Mouse (Mus musculus) heart, adult 9 months (tissue): ENCODE data around the gene Gbe1.

Experiments used
- DNase-seq, 2 experiments: peaks; one replicate each; pipeline ENCODE4 v3.0.0; 2022; ENCODE audit warnings: low spot score in 2 of 2

The Gbe1 gene

DNA sequence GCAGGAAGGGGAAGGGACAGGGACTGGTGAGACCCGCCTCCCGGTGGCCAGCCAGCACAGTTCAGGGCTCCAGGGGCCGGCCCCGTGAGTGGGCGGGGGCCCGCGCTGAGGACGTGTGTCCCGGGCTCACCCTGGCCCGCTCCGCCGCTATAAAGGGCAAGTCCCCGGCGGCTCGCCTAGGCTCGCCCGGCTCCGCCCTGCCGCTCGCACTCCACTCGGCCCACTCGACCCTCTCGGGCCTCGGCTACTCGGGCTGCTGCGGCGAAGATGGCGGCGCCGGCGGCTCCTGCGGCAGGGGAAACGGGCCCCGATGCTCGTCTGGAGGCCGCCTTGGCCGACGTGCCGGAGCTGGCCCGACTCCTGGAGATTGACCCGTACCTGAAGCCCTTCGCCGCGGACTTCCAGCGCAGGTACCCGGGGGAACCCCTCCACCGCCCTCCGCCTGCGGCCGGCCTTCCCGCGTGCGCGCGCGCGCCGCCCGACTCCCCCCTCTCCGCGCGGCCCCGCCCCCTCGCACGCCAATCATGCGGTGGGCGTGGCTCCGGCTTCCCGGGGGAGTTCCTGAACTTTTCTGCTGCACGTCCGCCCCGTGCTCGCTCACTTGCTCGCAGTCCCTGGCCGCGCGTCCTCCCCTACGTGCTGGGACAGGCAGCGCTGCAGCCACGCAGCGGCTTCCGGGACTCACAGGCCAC lies at the start of gene Gbe1:
Gene Gbe1, plus strand, starts transcription at position 64 of the 692 bp plus-strand sequence.
- DNase-seq, result peak; percentile 95 to 96

DNA sequence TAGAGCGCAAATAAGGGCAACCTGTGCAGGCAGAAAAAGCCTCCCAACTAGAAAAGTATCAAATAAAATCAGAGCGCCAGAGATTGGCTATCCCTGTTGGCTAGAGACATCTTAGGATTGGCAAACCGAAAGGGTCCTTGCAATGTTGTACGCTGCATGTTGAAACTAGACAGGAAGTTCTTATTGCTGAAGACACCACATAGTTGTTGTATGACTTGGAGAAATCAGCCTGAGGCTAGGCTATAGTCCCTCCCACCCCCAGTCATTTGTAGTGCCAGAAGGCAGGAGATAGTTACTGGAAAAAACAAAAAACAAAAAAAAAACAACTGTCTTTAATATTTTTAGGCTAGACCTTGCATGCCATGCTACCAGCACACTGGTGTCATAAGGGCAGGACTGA lies 3.1 kb upstream of the Gbe1 start:
- no peak for DNase-seq

DNA sequence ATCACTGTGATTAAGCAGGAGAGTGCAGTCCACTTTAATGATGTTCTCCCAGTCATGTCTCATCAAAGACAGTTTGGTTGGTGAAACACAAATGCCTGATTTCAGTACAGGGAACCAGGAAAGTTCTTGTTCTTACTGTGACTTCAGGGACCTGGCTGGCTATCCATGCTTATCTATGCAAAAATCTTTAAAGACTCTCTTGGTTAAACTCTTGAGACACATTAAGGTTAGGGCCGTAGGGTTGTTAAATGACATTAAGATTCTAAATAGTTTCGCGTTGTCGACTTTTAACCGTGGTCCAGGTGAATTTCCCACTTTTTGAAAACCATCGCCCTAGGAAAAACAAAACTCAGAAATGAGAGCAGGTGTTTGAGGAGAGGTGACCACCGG lies 258 bp upstream of the Gbe1 start:
- peak in 1 of 2 experiments; percentile 10 for DNase-seq

DNA sequence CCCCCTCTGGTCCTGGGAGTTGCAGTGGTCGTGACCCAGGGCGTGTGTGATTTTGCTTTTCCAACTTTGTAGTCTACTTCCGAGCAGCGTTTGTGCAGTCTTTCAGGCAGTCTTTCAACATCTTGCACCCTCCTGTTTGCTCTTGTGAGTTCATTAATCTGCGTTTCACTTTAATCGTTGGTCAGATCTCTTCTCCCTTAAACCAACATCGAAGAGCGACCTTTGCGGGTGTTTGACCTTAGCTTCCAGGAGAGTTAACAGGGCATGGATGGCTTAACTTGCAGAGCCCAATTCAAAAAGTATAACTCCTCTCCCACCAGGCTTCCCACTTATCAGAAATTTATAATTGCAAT lies 805 bp downstream of the Gbe1 start:
- no peak for DNase-seq

DNA sequence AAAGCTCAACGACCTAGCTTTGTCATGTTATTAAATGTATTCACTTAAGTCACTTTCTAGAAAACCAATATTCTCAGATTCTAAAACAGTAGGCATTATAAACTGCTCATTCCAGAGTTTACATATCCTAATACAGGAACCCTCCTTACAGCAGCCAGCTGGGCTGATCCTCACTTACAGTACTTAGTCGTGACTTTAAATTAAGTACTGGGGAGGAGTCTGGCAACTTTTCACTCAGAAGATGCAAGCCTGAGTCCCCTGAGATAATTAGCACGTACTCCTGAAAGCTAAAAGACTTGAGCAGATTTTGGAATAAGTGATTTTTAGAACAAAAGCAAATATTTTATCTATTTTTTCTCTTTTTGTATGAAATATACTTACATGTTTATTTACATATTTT lies 1.5 kb downstream of the Gbe1 start:
- no peak for DNase-seq

DNA sequence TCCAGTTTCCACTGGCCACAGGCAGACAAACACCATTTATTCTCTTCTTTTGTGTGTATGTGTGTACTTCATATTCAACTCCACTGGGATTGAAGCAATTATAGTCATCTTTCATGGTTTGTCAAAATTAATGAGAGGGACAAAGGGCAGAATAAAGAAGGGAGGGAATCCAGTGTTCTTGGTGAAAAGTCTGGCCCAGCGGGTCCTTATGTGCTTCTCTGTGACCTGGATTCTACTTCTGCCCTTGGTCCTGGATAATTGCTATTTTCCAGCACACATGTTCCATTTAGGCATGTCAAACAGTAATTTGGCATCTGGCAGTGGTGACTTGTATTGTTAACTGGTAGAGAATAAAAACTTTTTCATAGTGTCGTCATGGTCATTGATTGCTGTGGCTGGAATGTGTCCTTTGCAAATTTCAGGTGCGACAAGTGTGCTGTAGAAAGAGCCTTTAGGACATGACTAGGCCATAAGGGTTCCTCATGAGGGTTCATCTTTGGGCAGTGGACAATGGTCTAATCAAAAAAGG lies 2.2 kb downstream of the Gbe1 start:
- DNase-seq, result no peak

DNA sequence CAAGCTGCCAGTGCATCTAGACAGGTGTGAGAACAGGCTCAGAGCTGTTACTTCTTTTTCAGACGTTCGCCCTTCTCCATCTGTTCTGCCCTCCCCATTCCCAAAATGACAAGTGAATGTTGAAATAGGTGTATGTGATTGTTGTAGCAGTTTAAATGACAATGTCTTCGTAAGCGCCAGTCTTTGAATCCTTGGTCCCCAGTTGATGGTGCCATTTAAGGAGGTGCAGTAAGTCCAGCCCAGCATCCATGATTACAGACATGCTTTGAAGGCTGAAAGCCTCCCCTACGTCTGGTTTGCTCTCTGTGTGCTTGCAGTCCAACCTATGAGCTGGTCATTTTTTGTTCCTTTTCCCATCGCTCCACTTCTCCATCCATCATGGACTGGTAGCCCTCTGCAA lies 5.6 kb downstream of the Gbe1 start:
- no peak for DNase-seq

DNA sequence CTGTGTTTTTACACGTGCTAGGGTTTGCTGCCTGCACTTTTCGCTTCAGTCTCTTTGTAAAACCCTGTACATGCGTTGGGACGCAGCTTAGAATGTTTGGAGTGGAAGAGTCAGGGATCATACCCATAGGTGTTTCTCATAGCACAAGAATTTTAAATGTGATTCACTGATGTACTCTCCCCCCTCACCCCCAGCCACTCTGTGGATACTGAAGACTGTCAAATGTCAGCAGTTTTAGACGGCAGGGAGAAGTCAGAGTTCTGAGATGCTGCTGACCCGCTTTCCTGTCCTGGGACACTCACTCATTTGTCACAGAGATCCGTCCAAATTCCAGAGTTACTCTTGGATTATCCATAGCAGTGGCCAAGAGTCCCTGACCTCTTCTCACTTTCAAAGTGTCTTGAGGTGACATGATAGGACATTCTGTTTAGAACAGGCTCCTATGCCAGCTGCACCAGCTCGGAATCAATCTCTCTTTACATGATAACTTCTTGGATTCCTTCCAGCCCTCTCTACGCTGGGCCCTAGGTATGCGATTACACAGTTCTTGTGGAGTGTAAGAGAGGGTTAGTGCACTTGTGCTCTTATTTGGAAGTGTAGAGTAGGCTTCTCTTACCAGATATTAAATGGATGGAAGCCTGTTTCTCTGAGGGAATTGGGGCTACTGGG lies 7.0 kb downstream of the Gbe1 start:
- DNase-seq, result no peak

DNA sequence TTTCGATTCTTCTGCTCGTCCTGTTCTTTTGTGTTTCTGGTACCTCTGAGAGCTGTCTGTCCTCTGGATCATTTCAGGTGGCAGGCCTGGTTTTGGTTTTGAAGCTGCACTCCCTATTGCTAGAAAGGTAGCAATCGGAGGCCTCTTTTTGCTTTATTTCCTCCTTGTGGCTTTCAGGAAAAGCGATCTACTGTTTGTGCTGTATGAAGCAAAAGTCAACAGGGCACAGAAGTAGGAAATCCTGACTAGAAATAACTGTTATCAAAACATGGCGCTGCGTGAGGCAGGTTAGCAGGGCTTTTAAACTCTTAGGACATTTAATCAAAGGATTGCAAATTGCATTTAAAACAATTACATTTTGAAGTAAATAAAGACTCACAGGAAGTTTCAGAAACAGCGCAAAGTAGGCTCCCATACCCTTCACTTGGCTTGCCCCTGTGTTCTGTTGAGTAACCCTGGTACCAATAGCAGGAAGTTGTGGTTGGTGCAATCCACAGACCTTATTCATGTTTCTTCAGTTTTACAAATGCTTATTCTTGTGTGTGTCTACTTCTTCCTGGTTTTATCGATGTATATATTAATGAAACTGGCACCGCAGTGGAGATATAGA lies 12.7 kb downstream of the Gbe1 start:
- DNase-seq, result no peak

DNA sequence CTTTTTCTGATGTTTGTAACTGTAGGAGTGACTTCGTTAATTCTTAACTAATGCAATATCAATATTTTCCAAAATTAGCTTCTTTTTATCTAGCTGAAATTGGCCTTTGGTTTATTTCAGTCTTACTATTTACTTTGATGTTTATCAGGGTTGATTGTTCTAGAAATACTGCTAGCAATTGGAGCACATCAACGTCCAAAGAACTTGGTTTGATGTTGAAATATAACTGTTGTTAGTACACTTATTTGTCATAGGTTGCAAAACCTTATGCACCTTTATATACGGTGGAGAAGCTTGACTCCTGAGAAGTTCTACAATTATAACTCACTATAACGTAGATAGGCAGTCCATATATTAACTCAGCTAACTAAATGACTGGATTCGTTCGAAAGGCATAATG lies 14.8 kb downstream of the Gbe1 start:
- no peak for DNase-seq

DNA sequence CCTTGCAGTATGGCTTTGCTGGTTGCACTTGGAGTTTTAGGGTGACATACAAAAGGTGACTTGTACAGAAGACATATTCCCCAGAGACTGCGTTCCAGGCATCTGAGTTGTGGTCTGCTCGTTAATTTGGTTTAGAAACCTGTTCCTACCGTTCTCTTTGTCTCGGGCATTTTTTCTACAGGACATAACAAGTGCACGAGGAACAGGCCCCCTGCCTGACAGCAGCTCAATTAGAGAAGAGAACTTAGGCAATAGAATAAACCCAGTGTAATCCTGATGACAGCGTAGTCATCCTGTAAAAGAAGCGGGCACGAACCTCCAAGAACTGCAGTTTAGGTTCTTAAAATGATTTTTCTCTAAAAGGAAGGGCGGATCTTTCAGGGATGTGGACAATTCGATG lies 15.3 kb downstream of the Gbe1 start:
- no peak for DNase-seq

DNA sequence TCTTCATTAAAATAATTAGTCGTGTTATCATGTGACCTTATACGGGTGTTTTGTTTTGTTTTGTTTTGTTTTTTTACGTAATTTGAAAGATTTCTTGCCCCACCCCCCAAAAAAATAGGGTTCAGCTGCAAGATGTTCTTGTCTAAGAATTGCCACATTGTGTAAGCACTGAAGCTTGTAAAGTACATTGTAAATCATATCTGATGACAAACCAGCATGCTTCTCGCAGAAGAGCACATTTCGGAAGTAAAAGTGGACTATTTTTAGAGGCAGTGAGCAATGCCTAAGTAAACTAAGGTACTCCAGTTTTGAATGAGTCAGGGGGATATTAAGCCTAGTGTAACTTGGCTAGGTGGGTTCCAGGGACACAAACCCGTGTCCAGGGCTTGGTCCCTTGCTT lies 15.7 kb downstream of the Gbe1 start:
- DNase-seq, result no peak

DNA sequence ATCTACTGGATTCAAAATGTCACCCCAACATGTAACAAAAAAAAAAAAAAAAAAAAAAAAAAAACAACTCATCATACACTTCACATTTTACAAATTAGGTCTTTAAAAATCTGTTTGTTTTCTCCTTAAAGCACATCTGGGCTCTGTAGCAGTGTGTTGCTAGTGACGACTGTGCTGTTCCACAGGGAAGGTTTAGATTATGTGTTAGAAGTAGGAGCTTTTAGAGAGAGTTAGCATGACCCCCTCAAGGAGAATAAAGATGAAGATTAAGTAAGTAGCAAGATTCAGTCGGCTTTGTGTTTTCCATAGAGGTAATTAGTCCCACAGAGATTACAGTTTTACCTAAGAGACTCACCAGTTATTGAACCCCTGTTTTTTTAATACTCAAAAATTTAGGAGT lies 16.3 kb downstream of the Gbe1 start:
- DNase-seq, result no peak

DNA sequence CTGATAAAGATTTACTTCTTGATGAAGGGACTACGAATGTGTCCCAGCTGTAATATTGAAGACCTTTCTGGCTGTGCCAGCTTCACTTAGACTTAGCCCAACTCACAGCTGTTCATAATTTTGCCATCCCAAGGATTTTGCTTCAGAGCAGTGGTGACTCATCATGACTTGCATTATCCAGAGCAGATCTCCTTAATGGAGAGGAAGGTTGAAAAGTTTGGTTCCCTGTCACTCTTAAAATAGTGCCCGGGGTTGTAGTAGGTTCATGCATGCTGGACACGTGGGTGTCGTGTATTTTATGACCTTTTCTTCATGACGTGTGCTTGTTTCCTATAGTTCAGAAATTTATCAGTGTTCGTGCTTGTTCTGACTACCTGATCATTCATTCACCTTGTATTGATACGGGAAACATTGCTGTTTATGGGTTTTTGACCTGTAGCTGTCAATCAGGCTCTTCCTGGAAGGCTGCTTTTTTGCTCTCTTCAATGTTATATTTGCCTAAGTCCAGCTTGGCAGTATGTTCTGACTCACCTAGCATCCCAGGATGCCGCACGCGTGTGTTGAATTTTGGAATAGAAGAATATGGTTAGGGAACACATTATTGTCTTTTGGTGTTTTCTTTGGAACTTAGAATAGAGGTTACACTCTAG lies 17.0 kb downstream of the Gbe1 start:
- no peak for DNase-seq

DNA sequence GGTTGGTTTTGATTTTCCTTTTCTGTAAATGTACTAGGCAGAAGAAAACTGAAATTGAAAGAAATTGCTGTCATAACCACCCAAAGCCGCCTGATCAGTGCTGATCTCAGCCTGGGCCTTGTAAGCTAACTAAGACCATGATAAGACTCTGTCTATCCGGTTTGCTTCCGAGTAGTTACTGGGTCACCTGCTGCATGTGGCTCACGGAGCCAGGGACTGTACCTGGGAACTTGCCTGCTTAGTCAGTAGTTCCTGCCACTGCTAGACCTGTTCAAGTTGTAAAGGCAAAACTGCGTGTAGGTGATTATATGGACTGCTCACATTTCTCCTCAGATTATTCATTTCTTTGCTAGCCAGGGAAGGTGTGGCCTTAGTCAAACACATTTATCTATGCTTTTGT lies 21.1 kb downstream of the Gbe1 start:
- DNase-seq, result no peak

DNA sequence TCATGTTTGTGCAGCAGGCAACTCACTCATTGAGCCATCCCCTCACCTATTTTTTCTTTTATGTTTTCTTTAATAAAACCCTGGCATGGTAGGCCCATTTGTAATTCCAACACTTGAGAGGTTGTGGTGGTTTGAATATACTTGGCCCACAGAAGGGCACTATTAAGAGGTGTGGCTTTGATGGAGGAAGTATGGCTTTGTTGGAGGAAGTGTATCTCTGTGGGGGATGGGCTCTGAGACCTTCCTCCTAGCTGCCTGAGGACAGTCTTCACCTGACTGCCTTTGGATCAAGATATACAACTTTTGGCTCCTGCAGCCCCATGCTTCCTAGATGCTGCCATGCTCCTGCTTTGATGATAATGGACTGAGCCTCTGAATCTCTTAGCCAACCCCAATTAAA lies 21.7 kb downstream of the Gbe1 start:
- DNase-seq, result no peak

DNA sequence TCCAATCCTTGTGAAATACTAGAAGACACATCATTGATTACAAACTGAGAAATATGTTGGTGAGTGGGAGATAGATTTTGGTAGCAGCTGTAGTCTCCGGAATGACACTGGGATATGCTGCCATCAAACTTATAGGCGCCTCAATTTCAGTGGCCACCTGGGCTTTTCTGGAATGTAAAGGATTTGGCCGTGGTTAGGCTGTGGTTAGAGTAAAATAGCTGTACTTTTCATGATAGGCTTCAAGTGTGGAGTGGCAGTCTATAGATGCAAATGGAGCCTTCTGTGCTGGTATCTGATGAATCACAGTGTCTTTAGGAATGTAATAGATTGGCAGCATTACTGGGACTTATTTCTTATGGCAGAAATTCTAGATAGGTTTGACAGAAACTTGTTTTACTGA lies 23.9 kb downstream of the Gbe1 start:
- DNase-seq, result no peak

DNA sequence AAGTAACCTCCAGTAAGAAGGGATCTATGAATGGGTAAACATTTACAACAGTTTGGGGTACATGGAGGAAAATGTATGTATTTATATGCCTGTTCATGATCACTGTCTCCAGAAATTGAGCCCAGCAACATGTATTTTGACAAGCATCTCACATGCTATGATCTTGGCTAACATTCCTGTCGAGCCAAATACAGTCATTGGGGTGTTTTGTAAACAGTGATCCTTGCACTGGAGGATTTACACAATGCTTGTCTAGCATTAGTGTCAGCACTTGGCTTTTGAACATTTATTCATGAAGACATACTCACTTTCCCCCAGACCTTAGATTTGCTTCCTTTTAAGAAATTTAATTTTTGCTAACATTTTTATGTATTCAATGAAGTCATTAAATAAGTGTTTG lies 30.7 kb downstream of the Gbe1 start:
- no peak for DNase-seq

DNA sequence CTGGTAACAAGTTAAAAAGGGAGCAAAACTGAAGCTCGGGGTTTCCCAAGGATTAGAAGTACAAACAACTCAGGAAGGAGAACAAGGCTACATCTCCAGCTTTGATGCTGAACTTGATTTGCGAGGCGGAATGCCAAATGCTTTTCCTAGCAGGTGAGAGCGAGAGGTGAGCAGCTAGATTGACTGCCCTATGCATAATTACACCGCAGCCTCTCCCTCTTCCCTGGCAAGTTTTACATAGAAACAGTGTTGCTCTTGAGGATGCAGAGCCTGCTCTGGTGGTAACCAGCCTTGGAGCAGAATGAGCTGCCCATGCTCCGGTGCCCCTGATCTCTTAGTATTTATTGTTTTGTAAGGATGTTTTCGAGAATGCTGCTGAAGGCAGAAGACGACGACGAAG lies 31.9 kb downstream of the Gbe1 start:
- DNase-seq, result no peak

DNA sequence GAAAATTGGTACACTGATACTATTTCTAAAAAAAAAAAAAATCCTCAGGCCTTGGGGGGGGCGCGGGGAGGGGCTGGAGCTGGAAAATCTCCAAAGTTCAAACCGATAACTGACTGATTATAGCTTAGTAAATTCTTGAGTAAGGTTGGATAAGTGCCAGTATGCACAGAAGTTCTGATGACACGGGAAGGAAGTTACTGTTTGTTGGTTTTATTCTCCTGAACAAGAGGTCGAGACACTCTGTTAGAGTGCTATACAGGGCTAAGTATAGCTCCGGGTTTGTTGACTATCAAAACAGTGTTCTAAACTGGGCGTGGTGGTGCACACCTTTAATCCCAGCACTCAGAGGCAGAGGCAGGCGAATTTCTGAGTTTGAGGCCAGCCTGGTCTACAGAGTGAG lies 36.3 kb downstream of the Gbe1 start:
- no peak for DNase-seq

DNA sequence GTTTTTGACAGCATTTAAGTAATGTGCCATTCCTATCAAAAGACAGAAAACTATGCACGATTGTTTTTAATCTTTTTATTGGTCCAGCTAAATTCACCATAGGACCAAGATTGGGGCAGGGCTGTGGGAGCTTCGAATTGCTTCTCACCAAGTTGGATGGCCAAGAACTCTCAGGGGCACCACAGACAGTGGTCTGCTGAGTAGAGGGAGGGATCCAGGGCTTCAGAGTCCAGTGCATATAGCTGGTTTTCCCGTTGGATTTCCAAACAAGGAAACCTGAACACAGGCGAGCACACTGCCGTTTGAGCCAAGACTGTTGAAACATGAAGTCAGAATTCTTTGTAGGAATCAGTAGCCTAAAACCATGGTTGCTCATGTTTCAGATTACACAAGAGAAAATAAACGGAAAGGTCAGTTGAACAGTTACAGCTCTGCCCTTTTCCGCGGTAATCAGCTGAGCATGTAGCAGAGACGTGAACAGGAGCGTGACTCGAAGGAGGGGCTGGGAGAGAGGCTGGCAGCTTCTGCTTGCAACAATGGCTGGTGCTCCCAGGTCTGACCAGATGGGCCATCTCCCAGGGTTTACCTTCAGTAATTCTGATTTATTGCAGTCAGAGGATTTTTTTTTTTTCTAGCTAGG lies 38.0 kb downstream of the Gbe1 start:
- peak; percentile 10 to 22 for DNase-seq

DNA sequence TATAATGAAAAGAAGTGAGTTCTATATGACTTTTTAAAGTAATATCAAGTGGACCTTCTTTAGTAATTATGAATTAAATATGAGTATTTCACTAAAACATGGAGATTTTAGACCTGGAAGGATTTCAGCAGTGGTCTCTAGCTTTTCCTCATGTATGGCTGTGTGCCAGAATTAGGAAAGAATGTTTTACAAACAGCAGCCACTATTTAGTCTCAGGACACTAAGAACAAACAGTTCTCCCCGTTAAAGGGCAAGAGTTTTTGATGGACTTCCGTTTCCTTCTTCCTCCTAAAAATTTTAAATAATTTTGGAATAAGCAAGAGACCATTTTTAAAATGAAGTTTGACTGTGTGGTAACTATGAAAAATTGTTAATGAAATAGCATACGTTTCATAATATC lies 38.8 kb downstream of the Gbe1 start:
- DNase-seq, result no peak
